Mouse (Mus musculus) G1E (cell line): ENCODE data around the gene Lrrc58. TPM values are rescaled to one million over a fixed set of nuclear protein-coding genes. Genes with fewer than 3 reads are reported as not detected.

Experiments used
- ATAC-seq: 2 replicates; pipeline ENCODE4 v1.8.0; 2016; ENCODE audit warnings: mild to moderate bottlenecking; ENCODE audit not compliant: insufficient number of reproducible peaks, poor library complexity, low FRiP score, severe bottlenecking; ENCODE audit errors: extremely low read depth
- DNase-seq: peaks from one replicate; pipeline ENCODE4 v3.0.0; 2012; ENCODE audit warnings: low spot score
- H3K27me3 ChIP-seq: 2 replicates; pipeline ENCODE4 v1.6.1; 2012; ENCODE audit warnings: mild to moderate bottlenecking, low read length, inconsistent platforms; ENCODE audit not compliant: insufficient read depth
- H3K36me3 ChIP-seq: replicated peaks from 2 replicates; pipeline ENCODE3; 2012; ENCODE audit warnings: mild to moderate bottlenecking, inconsistent platforms
- H3K4me1 ChIP-seq: 2 replicates; pipeline ENCODE4 v1.6.1; 2012; ENCODE audit warnings: low read depth, low read length, inconsistent platforms, mixed read lengths; ENCODE audit not compliant: insufficient read depth
- H3K4me3 ChIP-seq: 2 replicates; pipeline ENCODE4 v1.5.1; 2012; ENCODE audit warnings: low read depth, mild to moderate bottlenecking, inconsistent platforms, low read length, moderate library complexity, mixed read lengths
- H3K9me3 ChIP-seq: replicated peaks from 2 replicates; pipeline ENCODE4 v1.6.1; 2012; ENCODE audit warnings: inconsistent platforms
- CTCF ChIP-seq: IDR thresholded peaks from 2 replicates; pipeline ENCODE4 v1.5.1; 2012; ENCODE audit warnings: low read depth, low read length, inconsistent platforms, mixed read lengths
- GATA1 ChIP-seq: IDR thresholded peaks from 2 replicates; pipeline ENCODE4 v1.6.1; 2012; ENCODE audit warnings: borderline replicate concordance, low read length, inconsistent platforms, mixed read lengths
- GATA2 ChIP-seq: IDR thresholded peaks from 2 replicates; pipeline ENCODE4 v1.6.1; 2012; ENCODE audit warnings: low read depth, low read length, inconsistent platforms, borderline replicate concordance
- POLR2AphosphoS5 ChIP-seq: IDR thresholded peaks from 2 replicates; pipeline ENCODE4 v1.6.1; 2012; ENCODE audit warnings: low read depth, low read length, inconsistent platforms; ENCODE audit not compliant: insufficient replicate concordance
- TAL1 ChIP-seq: conservative IDR thresholded peaks from 2 replicates; pipeline ENCODE4 v1.6.1; 2012; ENCODE audit warnings: low read depth, low read length, inconsistent platforms, mixed read lengths
- polyA plus RNA-seq: library from polyadenylated mRNA; stranded (reverse); fragments of >175 nt; gene quantifications from 2 replicates; pipeline ENCODE4 v1.2.3, GENCODE M21; 2012
- total RNA-seq, 2 experiments: library from RNA; stranded (forward) in 1 of 2; stranded (reverse) in 1 of 2; fragments of 200-1000 nt in 1 of 2; fragments of >200 nt in 1 of 2; fragmentation: Nextera tagmentation in 1 of 2; gene quantifications; 2 replicates each; pipeline ENCODE4 v1.2.3; 2014 to 2017

Gene Lrrc58
- total and polyA plus RNA-seq, 3 experiments = 5.4 to 90.6 (median 46.5) TPM

DNA sequence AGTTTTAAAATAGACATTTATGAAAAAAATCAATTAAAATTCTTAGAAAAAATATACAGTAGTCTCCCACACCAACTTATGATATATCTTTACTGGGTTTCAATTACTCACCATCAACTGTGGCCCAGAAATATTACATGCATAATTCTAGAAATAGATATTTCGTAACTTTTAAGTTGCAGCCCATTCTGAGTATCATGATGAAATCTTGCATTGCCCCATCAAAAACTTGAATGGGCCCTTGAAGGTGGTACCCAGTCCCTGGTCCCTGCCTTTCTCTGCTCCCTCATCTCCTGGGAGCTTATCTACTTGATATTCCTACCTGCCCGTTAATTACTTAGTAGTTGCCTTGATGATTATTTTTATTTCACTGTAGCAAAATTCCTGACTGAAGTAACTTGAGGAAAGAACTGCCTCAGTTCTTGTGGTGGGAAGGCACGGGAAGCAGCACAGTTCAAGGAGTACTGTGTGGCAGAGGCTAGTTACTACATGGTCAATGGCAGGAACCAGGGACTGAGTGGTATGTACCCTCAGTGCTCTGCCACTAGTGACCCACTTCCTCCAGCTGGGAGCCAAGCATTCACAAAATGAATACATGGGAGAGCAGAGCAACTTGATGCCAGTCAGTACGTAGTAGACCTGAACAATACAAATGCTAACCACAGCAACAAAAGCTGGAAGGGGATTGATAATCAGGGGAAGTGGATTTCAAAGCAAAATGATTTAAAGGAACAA is 6.5 kb downstream of the Lrrc58 start:
- no peaks in the 10 kb centered on the region for H3K27me3 ChIP-seq
- ATAC-seq (no peak), DNase-seq (no peak)
- no peak overlapping the region for H3K4me3 ChIP-seq
- peaks cover 35% of the 10 kb centered on the region for H3K4me1 ChIP-seq
- H3K36me3 ChIP-seq = peaks cover 61% of the 10 kb centered on the region
- H3K9me3 ChIP-seq = no peaks in the 10 kb centered on the region
- TF ChIP-seq TAL1 (no peak), CTCF (no peak), GATA1 (no peak), POLR2AphosphoS5 (no peak), GATA2 (no peak)

DNA sequence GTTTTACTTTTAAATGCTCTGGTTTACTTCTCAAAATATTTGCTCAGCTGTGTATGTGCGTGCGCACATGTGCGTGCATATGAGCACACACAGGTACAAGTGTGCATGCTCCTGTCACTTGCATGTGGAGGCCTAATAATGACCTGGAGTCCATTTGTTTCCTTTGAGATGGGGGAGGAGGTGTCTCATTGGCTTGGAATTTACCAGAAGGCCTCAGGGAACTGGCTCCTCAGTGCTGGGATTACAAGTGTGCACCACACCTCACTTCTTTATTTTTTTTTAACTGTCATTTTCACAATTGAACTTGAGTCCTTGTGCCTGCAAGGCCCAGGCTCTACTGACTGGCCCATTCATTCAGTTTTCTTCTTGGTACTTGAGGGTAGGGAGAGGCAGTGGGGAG is 9.2 kb downstream of the Lrrc58 start:
- H3K36me3 ChIP-seq = peaks cover 70% of the 10 kb centered on the region

DNA sequence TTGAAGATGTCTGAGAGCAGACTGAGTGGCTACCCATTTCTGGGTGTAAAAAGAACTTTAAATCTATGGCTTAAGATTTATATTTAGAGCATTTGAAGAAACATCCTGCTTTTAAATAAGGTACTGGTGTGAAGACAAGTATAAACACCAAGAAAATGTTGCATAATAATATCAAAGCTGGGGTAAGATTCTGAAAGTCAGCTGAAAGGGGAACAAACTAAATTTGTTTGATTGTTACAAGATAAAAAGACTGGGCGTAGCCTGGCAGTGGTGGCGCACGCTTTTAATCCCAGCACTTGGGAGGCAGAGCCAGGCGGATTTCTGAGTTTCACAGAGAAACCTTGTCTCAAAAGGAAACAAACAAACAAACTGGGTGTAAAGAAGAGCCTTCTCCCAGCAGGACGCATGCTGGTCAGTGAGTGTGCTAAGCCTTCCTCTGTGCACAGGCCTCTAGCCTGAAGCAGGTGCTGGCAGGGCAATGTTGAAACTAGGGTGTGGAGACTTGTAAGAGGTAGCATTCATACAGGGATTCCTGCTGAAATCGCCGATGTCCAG is 10.8 kb downstream of the Lrrc58 start:
- DNase-seq = no peak
- TF ChIP-seq GATA2 (no peak), TAL1 (no peak), CTCF (no peak), GATA1 (no peak), POLR2AphosphoS5 (no peak)
- no peak for ATAC-seq
- Histone ChIP-seq H3K27me3 (no peaks in the 10 kb centered on the region), H3K4me1 (peaks cover 15% of the 10 kb centered on the region), H3K4me3 (no peak overlapping the region), H3K9me3 (no peaks in the 10 kb centered on the region), H3K36me3 (peaks cover 79% of the 10 kb centered on the region)

More for the DNA sequence above, 9.2 kb downstream of the Lrrc58 start:
- H3K4me1 ChIP-seq = peaks cover 17% of the 10 kb centered on the region
- DNase-seq (no peak), ATAC-seq (no peak)
- H3K4me3 ChIP-seq = no peak overlapping the region
- TF ChIP-seq GATA2 = no peak
- no peak for TF ChIP-seq CTCF
- no peak for TF ChIP-seq POLR2AphosphoS5
- TF ChIP-seq GATA1 = no peak
- no peak for TF ChIP-seq TAL1
- no peaks in the 10 kb centered on the region for H3K9me3 ChIP-seq
- no peaks in the 10 kb centered on the region for H3K27me3 ChIP-seq

DNA sequence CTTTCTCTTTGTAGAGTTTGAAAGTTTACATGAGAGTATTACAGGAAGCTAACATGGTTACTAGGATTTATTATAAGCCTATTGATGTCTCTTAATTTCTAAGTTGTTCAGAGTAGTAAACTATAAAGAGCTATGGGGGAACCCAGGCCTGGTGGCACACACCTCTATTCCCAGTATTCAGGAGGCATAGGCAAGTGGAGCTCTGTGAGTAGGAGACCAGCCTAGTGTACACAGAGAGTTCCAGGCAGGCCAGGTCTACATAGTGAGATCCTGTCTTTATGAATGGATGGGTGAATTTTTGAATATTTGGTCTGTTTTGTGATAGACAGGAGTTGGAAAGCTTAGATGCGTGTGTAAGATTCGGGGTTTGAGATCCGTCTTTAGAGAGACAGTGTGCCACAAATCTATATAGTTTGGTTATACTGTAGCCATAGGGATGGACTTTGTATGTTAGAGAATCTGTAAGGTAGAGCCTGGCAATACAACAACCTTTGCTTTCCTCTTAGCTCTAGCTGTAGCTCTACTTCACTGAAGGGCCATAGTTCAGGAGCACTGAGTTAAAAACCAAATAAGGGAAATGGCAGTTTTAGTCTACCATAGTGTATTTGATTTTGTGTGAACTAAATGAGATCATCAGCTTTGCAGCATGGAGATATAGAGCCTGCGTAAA is 11.7 kb downstream of the Lrrc58 start:
- peaks cover 13% of the 10 kb centered on the region for H3K4me1 ChIP-seq
- H3K27me3 ChIP-seq = no peaks in the 10 kb centered on the region
- no peaks in the 10 kb centered on the region for H3K9me3 ChIP-seq
- H3K4me3 ChIP-seq = no peak overlapping the region
- peaks cover 78% of the 10 kb centered on the region for H3K36me3 ChIP-seq
- ATAC-seq (no peak), DNase-seq (no peak)
- TF ChIP-seq GATA2 (no peak), POLR2AphosphoS5 (no peak), CTCF (no peak), GATA1 (no peak)

DNA sequence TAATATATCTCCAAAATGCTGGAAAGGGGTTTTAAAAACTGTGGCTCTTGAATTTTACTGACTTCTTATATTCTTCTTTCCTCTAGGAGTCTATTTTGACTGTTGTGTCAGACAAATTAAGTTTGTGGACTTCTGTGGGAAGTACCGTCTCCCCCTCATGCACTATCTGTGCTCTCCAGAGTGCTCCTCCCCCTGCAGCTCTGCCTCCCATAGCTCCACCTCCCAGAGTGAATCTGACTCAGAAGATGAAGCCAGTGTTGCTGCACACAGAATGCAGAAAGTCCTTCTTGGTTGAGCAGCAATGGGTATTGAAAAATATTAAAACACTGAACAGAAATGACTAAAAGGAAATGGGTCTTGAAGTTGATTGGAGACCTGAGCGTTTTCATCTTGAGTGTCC is 13.0 kb downstream of the Lrrc58 start:
- ATAC-seq = no peak
- TF ChIP-seq GATA1 (no peak), POLR2AphosphoS5 (no peak), CTCF (no peak), TAL1 (no peak), GATA2 (no peak)
- H3K4me1 ChIP-seq = peaks cover 12% of the 10 kb centered on the region
- H3K36me3 ChIP-seq = peaks cover 77% of the 10 kb centered on the region
- H3K27me3 ChIP-seq = no peaks in the 10 kb centered on the region
- DNase-seq = no peak
- H3K9me3 ChIP-seq = no peaks in the 10 kb centered on the region
- H3K4me3 ChIP-seq = no peak overlapping the region

DNA sequence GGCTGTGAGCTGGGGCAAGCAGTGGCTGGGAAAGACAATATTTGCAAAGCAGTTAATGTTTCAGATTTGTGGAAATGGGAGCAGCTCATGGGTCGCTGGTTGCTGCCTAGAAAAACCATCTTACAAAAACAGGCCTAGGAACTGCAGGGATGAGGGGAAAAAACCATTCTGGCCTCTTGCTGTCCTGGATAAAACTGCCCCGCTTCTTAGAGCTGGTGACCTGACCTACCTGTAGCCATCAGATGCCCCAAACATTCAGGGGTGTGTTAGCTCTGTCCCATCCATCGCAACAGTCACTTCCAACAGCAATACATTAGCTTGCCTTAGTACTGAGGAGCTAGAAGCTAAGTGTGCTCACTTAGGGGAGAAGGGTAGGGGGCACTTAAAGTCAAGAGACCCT is 20.8 kb downstream of the Lrrc58 start:
- Histone ChIP-seq H3K4me3 (no peak overlapping the region), H3K36me3 (peaks cover 13% of the 10 kb centered on the region), H3K4me1 (peaks cover 9% of the 10 kb centered on the region), H3K9me3 (no peaks in the 10 kb centered on the region), H3K27me3 (no peaks in the 10 kb centered on the region)
- TF ChIP-seq CTCF = no peak
- TF ChIP-seq TAL1 = no peak
- no peak for TF ChIP-seq POLR2AphosphoS5
- no peak for DNase-seq
- ATAC-seq = no peak
